Mouse (Mus musculus): ENCODE results near the gene Nr2f1. TPM values are rescaled to one million over a fixed set of nuclear protein-coding genes. Genes with fewer than 3 reads are reported as not detected.

The Nr2f1 gene
- polyA plus RNA-seq, 1 experiment: 0.14 TPM

- no peak overlapping the region for H3K27ac ChIP-seq (ENCODE audit: control insufficient read depth, insufficient read depth, low read depth, low read length)
- TF ChIP-seq POLR2A (IDR thresholded peaks at IDR 0.05; ENCODE audit: control insufficient read depth, low read depth, low read length) (no peak), CTCF (IDR thresholded peaks at IDR 0.05; ENCODE audit: control insufficient read depth, insufficient read depth, insufficient replicate concordance, low read depth, low read length) (no peak)
- H3K4me1 ChIP-seq (ENCODE audit: control insufficient read depth, insufficient read depth, low read length): peaks cover 3% of the 10 kb centered on the region; the same call in 1 of the 2 replicates
- no peak overlapping the region for H3K4me3 ChIP-seq (ENCODE audit: control insufficient read depth, low read depth, low read length)
- H3K36me3 ChIP-seq (ENCODE audit: control insufficient read depth, insufficient read depth, low read length): no peaks in the 10 kb centered on the region
- H3K27me3 ChIP-seq (ENCODE audit: control insufficient read depth, insufficient read depth, low read length): no peaks in the 10 kb centered on the region
These were observed 28.2 kb downstream of the Nr2f1 start for GRCm38 (mm10) chr13:78171320-78171719.

GRCm38 (mm10) chr13:78168166-78168565 lies 31.4 kb downstream of the Nr2f1 start:
- TF ChIP-seq POLR2A (IDR thresholded peaks at IDR 0.05; ENCODE audit: control insufficient read depth, low read depth, low read length) (no peak), CTCF (IDR thresholded peaks at IDR 0.05; ENCODE audit: control insufficient read depth, insufficient read depth, insufficient replicate concordance, low read depth, low read length) (no peak)
- H3K27ac ChIP-seq (ENCODE audit: control insufficient read depth, insufficient read depth, low read depth, low read length): no peak overlapping the region
- peaks cover 5% of the 10 kb centered on the region for H3K4me1 ChIP-seq (ENCODE audit: control insufficient read depth, insufficient read depth, low read length)
- H3K27me3 ChIP-seq (ENCODE audit: control insufficient read depth, insufficient read depth, low read length): no peaks in the 10 kb centered on the region
- no peak overlapping the region for H3K4me3 ChIP-seq (ENCODE audit: control insufficient read depth, low read depth, low read length)
- no peaks in the 10 kb centered on the region for H3K36me3 ChIP-seq (ENCODE audit: control insufficient read depth, insufficient read depth, low read length)

- Histone ChIP-seq H3K4me1 (ENCODE audit: control insufficient read depth, insufficient read depth, low read length) (peaks cover 2% of the 10 kb centered on the region; the same call in 1 of the 2 replicates), H3K27me3 (ENCODE audit: control insufficient read depth, insufficient read depth, low read length) (no peaks in the 10 kb centered on the region), H3K36me3 (ENCODE audit: control insufficient read depth, insufficient read depth, low read length) (no peaks in the 10 kb centered on the region), H3K4me3 (ENCODE audit: control insufficient read depth, low read depth, low read length) (no peak overlapping the region), H3K27ac (ENCODE audit: control insufficient read depth, insufficient read depth, low read depth, low read length) (no peak overlapping the region)
- TF ChIP-seq CTCF (IDR thresholded peaks at IDR 0.05; ENCODE audit: control insufficient read depth, insufficient read depth, insufficient replicate concordance, low read depth, low read length) (no peak), POLR2A (IDR thresholded peaks at IDR 0.05; ENCODE audit: control insufficient read depth, low read depth, low read length) (no peak)
These were observed 34.6 kb downstream of the Nr2f1 start for GRCm38 (mm10) chr13:78164941-78165340.

GRCm38 (mm10) chr13:78163087-78163958 lies 36.2 kb downstream of the Nr2f1 start:
- H3K27ac ChIP-seq (ENCODE audit: control insufficient read depth, insufficient read depth, low read depth, low read length): no peak overlapping the region; the same call in 1 of the 2 replicates
- H3K4me3 ChIP-seq (ENCODE audit: control insufficient read depth, low read depth, low read length): peak overlapping the region; percentile 94
- TF ChIP-seq POLR2A (IDR thresholded peaks at IDR 0.05; ENCODE audit: control insufficient read depth, low read depth, low read length) (no peak), CTCF (IDR thresholded peaks at IDR 0.05; ENCODE audit: control insufficient read depth, insufficient read depth, insufficient replicate concordance, low read depth, low read length) (no peak)
- H3K36me3 ChIP-seq (ENCODE audit: control insufficient read depth, insufficient read depth, low read length): no peaks in the 10 kb centered on the region
- H3K4me1 ChIP-seq (ENCODE audit: control insufficient read depth, insufficient read depth, low read length): peaks cover 2% of the 10 kb centered on the region; the same call in 1 of the 2 replicates
- no peaks in the 10 kb centered on the region for H3K27me3 ChIP-seq (ENCODE audit: control insufficient read depth, insufficient read depth, low read length)

- Histone ChIP-seq H3K4me3 (ENCODE audit: control insufficient read depth, low read depth, low read length) (peak overlapping the region; percentile 61; the same call in 1 of the 2 replicates), H3K4me1 (ENCODE audit: control insufficient read depth, insufficient read depth, low read length) (peaks cover 2% of the 10 kb centered on the region; the same call in 1 of the 2 replicates), H3K27ac (ENCODE audit: control insufficient read depth, insufficient read depth, low read depth, low read length) (no peak overlapping the region), H3K36me3 (ENCODE audit: control insufficient read depth, insufficient read depth, low read length) (no peaks in the 10 kb centered on the region), H3K27me3 (ENCODE audit: control insufficient read depth, insufficient read depth, low read length) (no peaks in the 10 kb centered on the region)
- no peak for TF ChIP-seq CTCF (IDR thresholded peaks at IDR 0.05; ENCODE audit: control insufficient read depth, insufficient read depth, insufficient replicate concordance, low read depth, low read length)
- TF ChIP-seq POLR2A (IDR thresholded peaks at IDR 0.05; ENCODE audit: control insufficient read depth, low read depth, low read length): no peak
These were observed 37.4 kb downstream of the Nr2f1 start for GRCm38 (mm10) chr13:78162149-78162548.

GRCm38 (mm10) chr13:78157465-78157864 lies 42.1 kb downstream of the Nr2f1 start:
- Histone ChIP-seq H3K27me3 (ENCODE audit: control insufficient read depth, insufficient read depth, low read length) (no peaks in the 10 kb centered on the region), H3K27ac (ENCODE audit: control insufficient read depth, insufficient read depth, low read depth, low read length) (no peak overlapping the region), H3K4me3 (ENCODE audit: control insufficient read depth, low read depth, low read length) (no peak overlapping the region), H3K36me3 (ENCODE audit: control insufficient read depth, insufficient read depth, low read length) (no peaks in the 10 kb centered on the region), H3K4me1 (ENCODE audit: control insufficient read depth, insufficient read depth, low read length) (no peaks in the 10 kb centered on the region)
- no peak for TF ChIP-seq CTCF (IDR thresholded peaks at IDR 0.05; ENCODE audit: control insufficient read depth, insufficient read depth, insufficient replicate concordance, low read depth, low read length)
- TF ChIP-seq POLR2A (IDR thresholded peaks at IDR 0.05; ENCODE audit: control insufficient read depth, low read depth, low read length): no peak

Other genes starting within 250 kb of the Nr2f1 start
- gene Pou5f2, start 174.9 kb downstream of the Nr2f1 start, polyA plus RNA-seq (2012; rRNA removed): 31.6 and 35.5 TPM in 2 replicates

Measured in testis, adult 2 months (tissue).